Mouse (Mus musculus) adrenal gland, postnatal 36 days (tissue): ENCODE data around the gene Magea4. TPM values are rescaled to one million over a fixed set of nuclear protein-coding genes. Genes with fewer than 3 reads are reported as not detected.

Source experiments
- DNase-seq, 2 experiments: peaks; one replicate each; pipeline ENCODE4 v3.0.0; 2021; ENCODE audit warnings: mixed read lengths in 1 of 2
- long read RNA-seq, 2 experiments: library from polyadenylated mRNA; stranded (forward); transcript quantifications; one replicate each; pipeline ENCODE4 v2.0.0; 2021; ENCODE audit warnings: borderline sequencing depth in 2 of 2
- microRNA-seq: library from miRNA; unstranded; fragments of <30 nt; microRNA quantifications from one replicate; pipeline ENCODE4 v1.2.0, GENCODE M21; 2021
- total RNA-seq, 2 experiments: library from RNA; stranded (reverse); gene quantifications; 2 replicates each; pipeline ENCODE4 v1.2.3; 2021

The Magea4 gene
- total RNA-seq: not detected
- long read RNA-seq, experiment 1: 0 reads
- long read RNA-seq, experiment 2: 0 reads

DNA sequence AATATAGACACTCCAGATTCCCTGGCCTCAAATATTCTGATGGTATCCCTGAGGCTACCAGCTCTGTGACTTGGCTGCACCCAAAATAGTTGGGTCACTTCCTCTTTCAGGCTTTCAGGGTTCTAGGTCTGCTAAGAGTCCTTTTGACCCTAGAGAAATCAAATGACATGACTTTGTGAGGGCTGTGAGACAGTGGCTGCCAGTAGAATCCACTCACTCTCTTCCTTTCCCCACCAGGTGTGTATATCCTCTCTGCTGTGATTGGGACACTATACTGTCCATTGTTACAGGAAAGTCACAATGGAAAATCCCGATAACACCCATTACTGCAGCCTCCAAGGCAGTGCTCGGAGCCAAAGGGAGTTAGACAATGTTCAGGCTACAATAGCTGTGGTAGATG is at the start of gene Magea4:
TSS of gene Magea4 (plus strand) at position 301 of the 400 bp plus-strand sequence.
- DNase-seq: no peak

- no peak for DNase-seq
These were observed 18.8 kb upstream of the Magea4 start for GRCm38 (mm10) chrX:72202944-72203554.

DNA sequence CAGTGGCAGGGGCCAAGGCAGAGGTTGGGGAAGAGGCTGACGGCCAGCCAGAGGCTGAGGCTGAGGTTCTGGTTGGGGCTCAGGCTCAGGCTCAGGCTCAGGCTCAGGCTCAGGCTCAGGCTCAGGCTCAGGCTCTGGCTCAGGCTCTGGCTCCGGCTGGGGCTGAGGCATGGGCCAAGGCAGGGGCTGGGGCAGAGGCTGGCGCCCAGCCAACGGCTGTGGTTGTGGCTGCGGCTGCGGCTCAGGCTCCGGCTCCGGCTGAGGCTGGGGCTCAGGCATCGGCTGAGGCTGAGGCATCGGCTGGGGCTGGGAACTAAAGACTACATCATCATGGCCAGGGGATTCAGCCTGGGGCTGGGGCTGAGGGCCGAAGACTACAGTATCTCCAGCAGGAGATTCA is 48.8 kb downstream of the Magea4 start:
- DNase-seq: no peak

Small RNA genes lying within 50 kb of the gene (microRNA-seq; reads per million reads assigned to microRNA genes)
- gene Mir224 (100 reads per million, percentile 53 among the genes with 10 or more reads in this experiment), gene Mir452 (8.2 reads per million, percentile 21 among the genes with 10 or more reads in this experiment)

Other genes starting within 250 kb of the Magea4 start
- not detected for gene Fate1, start 249.0 kb upstream of the Magea4 start, total RNA-seq
- not detected for gene Cnga2, start 230.2 kb upstream of the Magea4 start, total RNA-seq
- gene Gabre, start 52.8 kb downstream of the Magea4 start, total RNA-seq: under 1 TPM; 0.63 to 0.86 TPM
- gene Magea10, start 164.8 kb downstream of the Magea4 start, total RNA-seq: not detected